Mouse (Mus musculus): Measurements from ENCODE around the gene Il17c. TPM values are rescaled to one million over a fixed set of nuclear protein-coding genes. Genes with fewer than 3 reads are reported as not detected.

Il17c gene
- total RNA-seq (2021), result not detected
- long read RNA-seq, experiment 1, result 0 reads
- long read RNA-seq, experiment 2, result 0 reads

DNA sequence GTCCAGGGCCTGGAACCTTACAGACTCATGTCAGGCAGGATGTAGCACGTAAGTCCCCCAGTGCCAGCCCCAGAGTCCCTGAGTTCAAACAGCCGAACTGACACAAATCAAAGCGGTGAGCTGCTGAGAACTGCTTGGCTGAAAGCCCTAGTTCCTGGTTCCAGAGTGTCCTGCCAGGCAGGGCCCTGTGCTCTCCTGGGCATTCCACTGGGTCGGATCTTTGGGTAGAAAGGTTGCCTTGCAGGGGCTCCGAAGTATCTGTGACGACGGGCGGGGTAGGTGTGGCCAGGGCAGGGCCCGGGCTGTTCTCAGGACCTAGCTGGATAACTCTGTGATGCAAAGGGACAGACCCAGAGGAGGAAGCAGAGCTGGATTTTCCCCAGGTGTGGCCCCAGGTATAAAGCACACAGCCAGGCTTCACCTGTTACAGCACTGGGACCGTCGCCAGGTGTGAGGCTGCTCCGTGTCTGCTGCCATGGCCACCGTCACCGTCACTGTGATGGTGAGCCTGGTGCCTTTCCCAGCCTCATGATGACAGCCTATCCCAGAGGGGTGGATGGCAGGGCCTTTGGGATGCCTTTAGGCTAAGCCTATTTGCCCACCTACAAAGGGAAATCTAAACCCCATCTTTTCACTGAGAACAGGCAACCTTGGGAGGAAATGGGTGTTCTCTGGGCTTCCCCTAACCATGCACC, at the start of gene Il17c:
Il17c (plus strand) TSS at position 645 of the 695 bp plus-strand sequence.
- no peak for DNase-seq

DNA sequence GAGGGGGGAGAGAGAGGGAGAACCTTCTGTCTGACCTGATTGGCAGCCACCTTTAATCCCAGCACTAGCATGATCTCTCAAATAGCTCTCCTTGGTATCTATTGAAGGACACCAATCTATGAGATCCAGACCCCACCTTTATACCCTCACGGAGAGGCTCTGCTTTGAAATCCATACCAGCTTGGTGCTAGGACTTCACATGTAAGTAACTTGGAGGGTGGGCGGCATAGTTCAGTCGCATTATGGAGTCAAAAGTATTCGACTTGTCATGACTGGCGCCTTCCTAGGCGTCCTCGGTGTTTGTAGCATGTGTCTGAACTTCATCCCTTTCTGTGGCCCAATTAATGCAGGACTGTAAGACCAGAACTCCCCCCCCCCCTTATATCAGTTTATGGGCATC, 46.5 kb upstream of the Il17c start:
- no peak for DNase-seq

DNA sequence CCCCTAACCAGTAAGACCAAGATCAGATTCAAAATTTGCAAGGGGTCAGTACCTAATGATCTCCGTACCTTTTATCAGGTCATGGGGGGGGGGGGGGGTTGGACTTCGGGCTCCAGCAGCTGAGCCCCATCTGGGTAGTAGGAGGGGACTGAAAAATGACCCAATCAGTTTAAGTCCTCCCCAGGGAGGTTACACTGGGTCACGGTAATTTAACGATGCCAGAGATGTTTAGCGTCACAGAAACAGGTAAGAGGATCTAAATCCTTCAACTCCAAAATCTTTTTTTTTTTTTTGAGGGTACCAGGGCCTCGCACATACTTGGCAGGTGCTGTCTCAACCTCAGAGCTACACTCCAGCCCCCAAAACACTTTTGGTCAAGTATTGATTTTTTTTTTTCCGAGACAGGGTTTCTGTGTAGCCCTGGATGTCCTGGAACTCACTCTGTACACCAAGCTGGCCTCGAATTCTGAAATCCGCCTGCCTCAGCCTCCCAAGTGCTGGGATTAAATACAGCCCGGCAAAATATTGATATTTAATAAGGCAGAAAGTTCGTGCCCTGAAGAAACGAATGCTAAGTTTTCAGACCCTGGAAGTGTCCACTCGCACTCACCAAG, 46.0 kb upstream of the Il17c start:
- DNase-seq, result peak in 1 of 2 experiments; percentile 5

DNA sequence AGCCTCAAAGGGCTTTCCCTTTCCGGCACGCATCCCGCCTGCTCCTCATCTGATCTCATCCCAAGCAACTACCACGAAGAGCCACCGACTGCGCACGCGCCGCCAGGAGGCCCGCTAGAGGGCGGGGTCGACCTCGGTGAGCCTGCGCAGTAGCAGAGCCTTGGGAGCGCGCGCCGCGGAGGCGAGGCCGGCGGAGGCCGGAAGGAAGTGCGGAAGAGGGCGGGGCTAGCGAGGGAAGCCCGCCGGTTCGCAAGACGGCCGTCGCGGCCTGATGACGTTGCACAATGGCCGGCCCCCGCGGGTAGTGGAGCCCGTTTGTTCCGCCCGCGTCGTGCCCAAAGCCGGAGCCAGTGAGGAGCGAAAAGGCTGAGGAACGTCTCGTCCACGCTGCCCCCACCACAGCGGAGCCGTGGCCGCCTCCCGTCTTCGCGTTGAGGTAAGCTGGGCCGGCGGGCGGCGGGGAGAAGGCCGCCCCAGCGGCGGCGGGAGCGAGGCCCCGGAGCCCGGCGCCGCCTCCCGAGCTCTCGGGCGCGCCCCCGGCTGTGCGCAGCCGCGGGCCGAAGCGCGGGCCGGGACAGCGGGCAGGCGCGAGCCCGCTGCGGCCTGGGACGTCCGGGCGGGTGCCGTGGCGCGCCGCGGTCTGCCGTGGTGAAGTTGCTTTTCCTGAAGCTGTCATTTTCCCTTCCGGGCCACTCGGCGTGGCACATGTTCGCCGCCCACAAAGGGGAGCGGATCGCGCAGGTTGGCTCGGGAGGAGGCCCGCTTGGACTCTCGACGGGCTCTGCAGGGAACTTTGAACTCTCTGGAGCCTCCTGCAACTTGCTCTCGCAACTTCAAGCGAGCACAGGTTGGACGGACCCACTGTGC, 45.2 kb upstream of the Il17c start, which contains the start of gene Zc3h18:
Zc3h18 (plus strand) TSS at position 245 of the 867 bp plus-strand sequence.
- DNase-seq, result peak; percentile 99

DNA sequence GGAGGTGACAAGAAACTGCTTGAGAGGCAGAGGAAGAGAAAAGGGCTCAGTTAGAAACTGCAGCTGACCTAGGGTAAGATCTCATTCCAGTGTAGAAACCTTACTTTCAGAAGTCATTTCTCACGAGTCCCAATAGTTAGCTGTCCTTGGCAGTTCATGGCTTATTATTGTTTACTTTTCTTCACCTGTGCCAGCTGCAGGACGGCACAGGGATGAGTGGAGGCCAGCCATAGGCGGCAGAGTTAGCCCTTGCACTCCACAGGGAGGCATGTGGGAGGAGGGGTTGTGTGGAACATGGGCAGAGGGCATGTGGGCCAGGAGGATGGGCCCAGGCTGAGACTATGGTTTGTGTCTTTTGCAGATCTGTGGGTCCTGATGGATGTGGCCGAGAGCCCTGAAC, 38.8 kb upstream of the Il17c start:
- no peak for DNase-seq

DNA sequence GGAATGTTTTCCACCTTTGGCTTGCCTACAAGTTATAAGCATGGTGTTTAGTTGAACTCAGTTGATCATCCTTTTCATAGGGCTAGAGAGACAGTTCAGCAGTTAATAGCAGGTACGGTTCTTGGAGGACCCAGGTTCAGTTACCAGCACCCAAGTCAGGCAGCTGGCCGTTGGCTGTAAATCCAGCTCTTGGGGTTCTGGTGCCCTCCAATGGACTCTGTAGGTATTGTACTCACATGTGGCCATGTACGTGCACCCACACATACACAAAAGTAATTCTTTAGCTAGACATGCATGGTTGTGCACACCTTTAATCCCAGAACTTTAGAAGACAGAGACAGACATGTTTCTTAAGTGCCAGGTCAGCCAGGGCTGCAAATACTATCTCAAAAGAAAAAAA, 32.5 kb upstream of the Il17c start:
- DNase-seq, result no peak

DNA sequence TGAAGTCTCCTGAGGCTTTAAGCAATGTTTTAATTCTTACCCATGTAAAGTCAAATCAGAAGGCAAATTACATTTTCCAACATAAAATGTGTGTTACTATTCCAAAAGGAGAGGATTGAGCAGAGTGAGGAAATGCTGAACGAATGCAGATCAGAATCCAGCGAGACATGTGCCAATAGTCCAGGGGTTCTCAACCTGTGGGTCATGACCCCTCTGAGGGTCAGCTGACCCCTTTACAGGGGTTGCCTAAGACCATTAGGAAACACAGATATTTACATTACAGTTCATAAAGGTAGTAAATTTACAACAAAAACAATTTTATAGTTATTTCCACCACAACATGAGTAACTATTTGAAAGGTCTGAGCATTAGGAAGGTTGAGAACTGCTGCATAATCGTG, 31.1 kb upstream of the Il17c start:
- no peak for DNase-seq

DNA sequence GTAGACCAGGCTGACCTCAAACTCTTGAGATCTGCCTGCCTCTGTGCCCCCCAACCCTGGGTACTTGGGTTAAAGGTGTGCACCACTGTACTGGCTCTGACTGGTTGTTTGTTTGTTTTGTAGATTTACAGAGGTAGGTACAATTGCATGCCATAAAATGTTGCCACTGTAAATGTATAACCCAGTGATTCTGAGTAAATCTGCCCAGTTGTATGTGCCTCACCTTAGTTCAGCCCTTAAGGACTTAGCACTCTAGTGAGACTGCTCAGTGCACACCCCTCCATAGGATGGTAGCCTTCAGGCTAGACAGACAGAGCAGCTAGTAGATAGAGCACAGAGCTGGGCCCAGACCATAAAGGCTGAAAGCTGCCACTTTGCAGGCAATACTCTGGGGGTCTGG, 28.1 kb upstream of the Il17c start:
- no peak for DNase-seq

DNA sequence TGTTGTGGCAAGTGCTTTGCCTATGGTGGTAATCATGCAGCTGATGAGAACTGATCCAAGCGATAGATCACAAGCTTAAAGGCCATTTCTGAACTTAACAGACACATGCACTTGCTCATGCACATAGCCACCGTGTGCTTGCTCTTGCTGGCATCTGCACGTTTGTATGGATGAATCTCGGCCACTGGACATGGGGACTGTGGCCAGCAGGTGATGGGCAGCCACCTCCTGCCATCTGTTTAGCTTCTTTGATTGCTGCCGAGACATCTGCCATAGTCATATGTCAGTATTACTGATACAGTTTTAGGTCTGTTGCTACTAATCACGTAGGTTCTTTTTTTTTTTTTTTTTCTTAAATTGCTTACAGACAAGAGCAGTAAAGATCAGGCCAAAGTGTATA, 26.5 kb upstream of the Il17c start:
- no peak for DNase-seq

DNA sequence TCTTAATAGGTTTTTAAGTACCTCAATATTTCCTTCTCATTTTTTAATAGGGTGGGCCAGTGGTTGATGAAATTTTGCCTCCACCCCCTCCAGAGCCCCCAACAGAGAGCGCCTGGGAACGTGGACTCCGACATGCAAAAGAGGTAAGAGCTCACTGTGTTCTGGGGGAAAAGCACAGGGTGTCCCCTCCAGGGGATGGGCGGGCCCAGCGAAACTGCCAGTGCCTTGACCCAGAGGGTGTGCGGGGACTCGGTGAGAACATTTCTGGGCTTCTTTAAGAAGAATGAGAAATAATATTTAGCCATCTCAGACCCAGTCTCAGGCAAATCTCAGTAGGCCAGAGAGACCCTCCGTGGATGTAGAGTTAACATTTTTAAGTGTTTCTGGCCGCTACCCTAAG, 23.6 kb upstream of the Il17c start:
- DNase-seq, result no peak

DNA sequence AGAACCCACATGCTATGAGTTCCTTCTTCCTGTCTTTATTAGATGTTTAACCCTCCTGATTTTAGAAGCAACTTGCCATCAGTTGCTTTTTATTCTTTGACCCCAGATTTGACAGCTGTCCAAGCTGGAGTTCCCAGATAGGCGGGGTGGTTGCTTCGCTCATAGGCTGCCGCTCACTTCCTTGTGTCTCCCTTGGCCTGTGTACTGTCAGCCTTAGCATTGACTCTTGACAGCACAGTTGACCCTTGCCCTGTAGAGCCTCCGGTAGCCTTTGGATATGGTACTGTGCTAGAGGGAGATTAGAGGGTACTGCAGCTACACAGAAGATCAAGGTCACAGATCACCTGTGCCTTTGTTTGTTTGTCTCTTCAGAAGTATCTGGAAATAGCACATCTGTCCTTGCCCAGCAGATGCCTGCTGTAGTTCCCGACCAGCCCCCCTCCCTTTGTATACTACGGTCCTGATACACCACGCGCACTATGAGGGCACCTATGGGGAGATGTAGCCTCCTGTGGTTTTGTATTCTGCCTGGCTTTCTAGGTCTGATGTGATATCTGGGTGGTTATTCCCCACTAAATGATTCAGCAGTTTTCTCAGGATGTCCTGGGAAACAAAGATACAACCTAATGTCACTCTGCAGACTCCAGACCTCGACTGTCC, 16.5 kb upstream of the Il17c start:
- DNase-seq, result no peak

DNA sequence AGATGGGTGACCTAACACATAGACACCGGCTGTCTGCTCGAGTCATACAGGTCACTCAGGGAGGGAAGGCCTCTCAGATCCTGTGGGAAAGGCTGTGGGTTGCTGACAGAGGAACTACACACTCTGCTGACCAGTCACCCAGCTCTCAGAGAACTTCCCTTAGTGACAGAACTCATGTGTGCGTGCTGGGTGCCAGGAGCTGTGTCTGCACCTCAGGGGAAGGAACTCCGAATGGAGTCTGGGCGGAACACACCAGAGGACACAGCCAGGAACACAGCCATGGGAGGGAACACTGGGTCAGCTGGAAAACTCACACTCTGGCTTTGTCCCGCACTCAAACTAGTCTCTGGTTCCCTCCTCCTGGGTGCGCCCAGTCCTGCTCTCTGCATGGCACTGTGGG, 14.1 kb upstream of the Il17c start:
- DNase-seq, result peak in 1 of 2 experiments; percentile 50

DNA sequence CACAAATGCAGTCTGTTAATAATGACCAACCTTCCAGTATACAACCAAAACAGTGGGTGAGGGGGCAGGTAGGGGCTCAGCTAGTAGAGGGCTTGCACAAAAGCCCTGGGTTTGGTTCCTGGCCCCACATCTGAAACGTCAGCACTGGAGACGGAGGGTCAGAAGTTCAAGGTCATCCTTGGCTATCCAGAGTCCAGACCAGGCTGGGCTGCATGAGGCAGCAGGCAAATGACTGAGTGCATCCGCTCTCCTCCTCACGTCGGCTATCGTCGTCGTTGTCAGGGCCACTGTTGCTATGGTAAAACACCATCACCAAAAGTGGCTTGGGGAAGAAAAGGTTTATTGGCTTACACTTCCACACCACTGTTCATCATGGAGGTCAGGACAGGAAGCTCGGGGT, 7.5 kb upstream of the Il17c start:
- no peak for DNase-seq

DNA sequence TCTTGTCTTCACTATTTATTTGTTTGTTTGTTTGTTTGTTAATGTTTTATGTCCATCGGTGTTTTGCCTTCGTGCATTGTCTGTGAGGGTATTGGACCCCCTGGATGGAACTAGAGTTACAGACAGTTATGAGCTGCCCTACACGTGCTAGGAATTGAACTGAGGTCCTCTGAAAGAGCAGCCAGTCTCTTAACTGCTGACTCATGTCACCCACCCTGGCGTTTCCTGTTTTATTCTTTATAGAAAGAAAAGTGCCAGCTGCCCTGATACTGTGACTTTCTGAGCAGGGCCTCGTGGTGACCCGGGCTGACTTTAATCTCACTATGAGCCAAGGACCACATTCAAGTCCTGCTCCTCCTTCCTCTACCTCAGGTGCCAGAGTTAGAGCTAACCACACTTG, 6.3 kb upstream of the Il17c start:
- no peak for DNase-seq

DNA sequence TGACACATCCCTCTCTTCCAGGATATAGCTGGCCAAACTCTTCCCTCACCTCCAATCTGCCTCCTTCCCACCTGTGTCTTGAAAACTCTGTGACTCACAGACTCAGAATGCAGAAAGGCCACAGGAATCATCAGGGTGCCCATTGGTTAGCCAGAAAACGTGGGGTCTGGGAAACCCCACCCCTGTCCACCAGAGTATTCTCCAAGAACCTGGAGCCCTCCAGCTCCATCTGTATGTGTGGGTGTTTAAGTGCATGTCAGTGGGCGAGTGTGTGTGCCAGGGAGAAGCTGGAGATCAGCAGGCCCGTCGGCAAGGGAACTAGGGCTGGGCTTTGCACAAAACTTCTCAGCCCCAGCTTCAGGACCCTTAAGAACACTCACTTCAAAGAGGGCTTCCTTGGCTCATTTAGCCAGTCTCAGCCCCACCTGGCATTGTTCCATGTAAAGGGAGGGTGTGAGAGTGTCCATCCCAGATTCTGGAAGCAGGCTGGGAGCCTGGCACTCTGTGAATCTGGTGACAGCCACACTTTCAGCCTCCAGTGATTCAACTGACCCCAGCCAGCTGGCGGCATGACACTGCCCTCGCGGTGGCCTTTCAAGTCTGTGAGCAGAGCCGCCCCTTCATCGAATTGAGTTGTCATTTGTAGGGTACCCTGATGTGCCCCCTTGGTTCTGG, 1.8 kb upstream of the Il17c start:
- DNase-seq, result no peak

DNA sequence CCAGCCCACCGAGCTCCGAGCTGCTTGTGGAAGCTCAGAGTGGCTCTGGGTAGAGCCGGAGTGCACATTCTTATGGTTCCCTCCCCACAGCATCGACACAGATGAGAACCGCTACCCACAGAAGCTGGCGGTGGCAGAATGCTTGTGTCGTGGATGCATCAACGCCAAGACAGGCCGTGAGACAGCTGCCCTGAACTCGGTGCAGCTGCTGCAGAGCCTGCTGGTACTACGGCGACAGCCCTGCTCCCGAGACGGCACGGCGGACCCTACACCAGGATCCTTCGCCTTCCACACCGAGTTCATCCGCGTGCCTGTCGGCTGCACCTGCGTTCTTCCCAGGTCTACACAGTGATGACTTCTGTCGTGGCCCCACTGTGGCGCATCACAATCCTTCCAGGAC, 1.4 kb downstream of the Il17c start:
- DNase-seq, result no peak

DNA sequence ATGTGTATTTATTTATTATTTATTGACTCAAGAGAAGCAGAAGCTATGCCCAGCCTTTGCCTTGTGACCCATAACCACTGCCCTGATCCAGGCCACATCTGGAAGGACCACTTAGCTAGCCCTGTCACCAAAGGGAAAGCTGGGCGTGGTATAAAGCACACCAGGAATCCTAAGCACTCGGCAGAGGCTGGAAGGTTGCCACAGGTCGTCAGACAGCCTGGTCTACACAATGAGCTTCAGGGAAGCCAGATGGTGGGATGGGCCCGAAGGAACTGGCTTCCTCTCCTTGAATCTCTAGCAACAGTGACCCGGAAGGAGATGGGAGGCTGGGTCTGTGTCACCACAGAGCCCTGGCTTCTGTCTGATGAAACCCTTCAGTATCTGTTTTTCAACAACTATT, 1.8 kb downstream of the Il17c start:
- DNase-seq, result peak; percentile 65 to 72

DNA sequence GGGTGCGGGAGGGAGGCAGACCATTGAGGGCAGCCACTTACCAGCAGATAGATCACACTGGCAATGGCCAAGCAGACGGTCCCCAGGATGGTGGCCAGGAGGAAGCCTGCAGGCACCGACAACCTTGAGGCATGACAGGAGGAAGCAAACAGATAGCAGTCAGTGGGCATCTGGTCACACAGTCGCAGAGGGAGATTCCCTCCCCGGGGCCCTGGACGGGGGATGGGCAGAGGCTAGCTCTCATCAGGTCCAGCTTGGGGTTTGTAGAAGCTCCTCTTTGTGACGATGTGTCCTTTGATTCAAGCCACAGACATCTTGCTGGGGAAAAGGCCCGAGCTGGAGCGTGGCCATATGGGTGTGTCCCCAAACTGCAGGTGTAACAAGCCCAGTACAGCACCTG, 4.3 kb downstream of the Il17c start:
- no peak for DNase-seq

DNA sequence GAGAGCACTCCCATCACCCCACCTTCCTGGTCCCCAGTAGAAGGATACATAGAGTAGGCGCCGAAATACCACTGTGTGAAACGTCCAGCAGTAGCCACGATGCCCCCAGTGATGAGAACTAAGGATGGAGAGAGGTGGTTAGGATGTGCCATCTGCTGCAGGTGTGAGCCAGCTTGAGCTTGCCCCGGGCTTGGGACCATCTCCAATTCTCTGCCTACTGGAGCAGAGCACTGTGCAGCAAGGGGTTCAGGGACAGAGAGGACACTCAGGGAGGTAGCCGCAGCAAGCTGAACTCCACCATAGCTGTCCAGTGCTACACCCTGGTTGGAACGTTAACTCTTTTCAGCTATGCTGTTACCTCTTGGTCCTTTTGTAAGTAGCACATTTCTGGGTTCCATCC, 5.8 kb downstream of the Il17c start:
- DNase-seq, result no peak

DNA sequence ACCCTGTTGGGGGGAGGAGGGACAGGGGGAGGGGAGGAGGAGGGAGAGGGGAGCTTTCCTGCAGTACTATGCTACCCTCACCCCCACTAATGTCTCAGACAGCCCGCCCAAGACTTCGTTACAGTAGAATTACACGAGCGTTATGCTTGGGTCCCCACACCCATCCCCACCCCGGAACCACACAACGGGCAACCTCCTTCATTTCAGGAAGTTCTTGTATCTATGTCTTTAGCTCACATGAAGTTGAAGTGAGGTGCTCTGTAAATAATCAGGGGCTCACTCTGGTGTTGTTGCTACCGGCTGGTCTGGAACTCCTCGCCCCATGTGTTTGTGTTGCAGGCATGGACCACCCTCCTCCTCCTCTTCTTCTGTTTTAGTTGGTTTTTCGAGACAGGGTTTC, 6.3 kb downstream of the Il17c start:
- no peak for DNase-seq

DNA sequence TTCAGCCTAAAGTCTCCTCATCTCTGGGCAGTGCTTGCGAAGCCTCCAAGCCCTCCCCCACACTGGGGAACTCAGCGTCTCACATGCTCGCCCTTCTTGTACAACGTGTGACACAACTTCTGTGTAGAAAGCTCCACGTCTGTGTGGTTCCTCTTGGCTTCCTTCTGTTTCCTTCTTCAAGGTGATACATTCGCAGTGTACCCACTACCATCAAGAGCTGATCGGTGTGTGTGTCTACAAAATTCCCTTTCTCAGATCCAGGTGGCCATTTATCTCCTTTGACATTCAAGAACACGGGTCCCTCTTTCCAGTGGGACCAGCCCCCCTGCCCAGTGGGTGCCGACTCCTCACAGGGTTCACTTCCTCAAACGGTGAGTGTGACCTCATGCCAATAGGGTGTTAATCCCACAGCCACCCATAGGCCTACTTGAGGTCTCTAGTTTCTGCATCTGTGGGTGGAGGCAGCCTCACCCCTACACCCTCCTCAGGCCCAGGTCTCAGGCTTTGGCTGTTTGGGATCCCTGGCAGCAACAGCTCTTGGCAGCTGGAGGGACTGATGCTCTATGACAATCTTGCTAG, 8.3 kb downstream of the Il17c start:
- DNase-seq, result peak; percentile 40 to 63

DNA sequence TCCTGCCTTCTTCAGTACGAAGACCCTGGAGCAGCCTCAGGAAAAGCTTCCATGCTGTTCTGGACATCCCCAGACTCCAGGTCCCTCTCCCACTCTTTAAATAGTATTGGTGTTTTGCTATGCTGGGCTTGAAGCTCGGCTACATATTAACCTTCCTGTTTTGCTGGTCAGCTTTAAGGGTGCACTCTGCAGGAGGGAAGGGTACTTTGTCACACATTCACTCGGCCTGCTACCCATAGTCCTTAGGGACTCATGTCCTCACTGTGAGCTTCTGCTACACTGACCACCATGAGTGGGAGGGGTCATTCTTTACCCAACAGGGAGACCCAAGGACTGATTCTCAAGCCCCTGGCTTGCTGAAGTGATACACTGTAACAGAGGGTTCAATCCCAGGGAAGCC, 8.8 kb downstream of the Il17c start:
- no peak for DNase-seq

Measured in heart, adult 18-20 months (tissue).